Mouse (Mus musculus): Measurements from ENCODE around the gene Jade3.

- TF ChIP-seq KAT2A (IDR thresholded peaks at IDR 0.05; ENCODE audit: insufficient replicate concordance, low read length) (no peak), CTCF (conservative IDR thresholded peaks at IDR 0.05 in 1 of 2, IDR thresholded peaks at IDR 0.05 in 1 of 2; ENCODE audit: low read depth in 2 of 2, low read length in 2 of 2) (peak; percentile 37 to 70), SIN3A (IDR thresholded peaks at IDR 0.05; ENCODE audit: low read length) (no peak), POLR2A (IDR thresholded peaks at IDR 0.05; ENCODE audit: low read depth, low read length) (no peak), EP300 (IDR thresholded peaks at IDR 0.05; ENCODE audit: low read length) (no peak), JUN (IDR thresholded peaks at IDR 0.05; ENCODE audit: insufficient read depth, low read depth, low read length) (no peak), TBP (conservative IDR thresholded peaks at IDR 0.05; ENCODE audit: low read depth, low read length) (no peak)
Observed at GRCm38 (mm10) chrX:20404068-20404467, 21.4 kb upstream of the Jade3 start.

Measured in CH12.LX (cell line).